Mouse (Mus musculus): ENCODE measurements at regions not wholly inside any gene's neighbourhood (a gene's known extent, or its start where the extent isn't known, plus 50 kb on each side); places are given as distances from the start of the nearest gene placed in this dataset.

- peak in 1 of 2 experiments; percentile 29 for DNase-seq (ENCODE audit: low spot score in 2 of 2)
Measured at GRCm38 (mm10) chr9:42196552-42196951, 67.5 kb downstream of the Sc5d start.

GRCm38 (mm10) chr9:42196110-42196509, 67.9 kb downstream of the Sc5d start:
- no peak for DNase-seq (ENCODE audit: low spot score in 2 of 2)

- DNase-seq (ENCODE audit: low spot score in 2 of 2), result no peak
Measured at GRCm38 (mm10) chr9:42195651-42196050, 68.4 kb downstream of the Sc5d start.

- no peak for DNase-seq (ENCODE audit: low spot score in 2 of 2)
Measured at GRCm38 (mm10) chr9:42194939-42195338, 69.1 kb downstream of the Sc5d start.

- no peak for DNase-seq (ENCODE audit: low spot score in 2 of 2)
Measured at GRCm38 (mm10) chr9:42194176-42194575, 69.9 kb downstream of the Sc5d start.

GRCm38 (mm10) chr9:42192967-42193733, 69.1 kb upstream of the Sorl1 start:
- DNase-seq (ENCODE audit: low spot score in 2 of 2), result no peak

GRCm38 (mm10) chr9:42187371-42188228, 63.5 kb upstream of the Sorl1 start:
- no peak for DNase-seq (ENCODE audit: low spot score in 2 of 2)

- DNase-seq (ENCODE audit: low spot score in 2 of 2), result no peak
Measured at GRCm38 (mm10) chr9:42184104-42184635, 60.1 kb upstream of the Sorl1 start.

GRCm38 (mm10) chr9:42183448-42183847, 59.4 kb upstream of the Sorl1 start:
- no peak for DNase-seq (ENCODE audit: low spot score in 2 of 2)

- DNase-seq (ENCODE audit: low spot score in 2 of 2), result no peak
Measured at GRCm38 (mm10) chr9:42182400-42182799, 58.3 kb upstream of the Sorl1 start.

GRCm38 (mm10) chr9:42180152-42180551, 56.1 kb upstream of the Sorl1 start:
- DNase-seq (ENCODE audit: low spot score in 2 of 2), result no peak

- DNase-seq (ENCODE audit: low spot score in 2 of 2), result no peak
Measured at GRCm38 (mm10) chr9:42178759-42179377, 54.8 kb upstream of the Sorl1 start.

GRCm38 (mm10) chr9:42174349-42174955, 50.4 kb upstream of the Sorl1 start:
- no peak for DNase-seq (ENCODE audit: low spot score in 2 of 2)
